Mouse (Mus musculus) adrenal gland, postnatal 25 days (tissue): ENCODE results near the gene Golt1a. TPM values are rescaled to one million over a fixed set of nuclear protein-coding genes. Genes with fewer than 3 reads are reported as not detected.
"Not testable (repeated sequence)": the region's sequence is repeated elsewhere in the genome, so short reads cannot be mapped to it uniquely, and the experiment has no call there.

Experiments used
- DNase-seq: peaks from one replicate; pipeline ENCODE4 v3.0.0; 2021; ENCODE audit warnings: mixed read lengths
- total RNA-seq: library from RNA; stranded (reverse); gene quantifications from 2 replicates; pipeline ENCODE4 v1.2.3, GENCODE M21; 2021

Gene Golt1a
- total RNA-seq, 1 experiment from 2014 or later, result 0.43 TPM

GRCm38 (mm10) chr1:133306842-133307241 lies 2.8 kb upstream of the Golt1a start:
- peak; percentile 85 for DNase-seq

GRCm38 (mm10) chr1:133307318-133307717 lies 2.3 kb upstream of the Golt1a start:
- DNase-seq, result no peak

- DNase-seq, result no peak
Measured at GRCm38 (mm10) chr1:133311240-133311639, 1.6 kb downstream of the Golt1a start.

- DNase-seq, result no peak
Measured at GRCm38 (mm10) chr1:133311946-133312345, 2.3 kb downstream of the Golt1a start.

- peak; percentile 73 for DNase-seq
Measured at GRCm38 (mm10) chr1:133314364-133314763, 4.8 kb downstream of the Golt1a start.

GRCm38 (mm10) chr1:133315775-133316174 lies 6.2 kb downstream of the Golt1a start:
- no peak for DNase-seq

- DNase-seq, result no peak
Measured at GRCm38 (mm10) chr1:133316577-133316976, 7.0 kb downstream of the Golt1a start.

- DNase-seq, result no peak
Measured at GRCm38 (mm10) chr1:133317149-133317548, 7.5 kb downstream of the Golt1a start.

- DNase-seq, result peak; percentile 27
Measured at GRCm38 (mm10) chr1:133321267-133321925, 11.8 kb downstream of the Golt1a start, which contains the start of gene Kiss1. Kiss1 (plus strand) TSS chr1:133321875.

- DNase-seq, result no peak
Measured at GRCm38 (mm10) chr1:133323333-133323732, 13.7 kb downstream of the Golt1a start.

GRCm38 (mm10) chr1:133325951-133326350 lies 16.4 kb downstream of the Golt1a start:
- no peak for DNase-seq

- DNase-seq, result no peak
Measured at GRCm38 (mm10) chr1:133327094-133327493, 17.5 kb downstream of the Golt1a start.

- DNase-seq, result no peak
Measured at GRCm38 (mm10) chr1:133328299-133328795, 18.7 kb downstream of the Golt1a start.

GRCm38 (mm10) chr1:133328896-133329637 lies 19.5 kb downstream of the Golt1a start:
- DNase-seq, result no peak

GRCm38 (mm10) chr1:133329638-133329964 lies 20.0 kb downstream of the Golt1a start:
- no peak for DNase-seq

- DNase-seq, result no peak
Measured at GRCm38 (mm10) chr1:133331142-133331541, 21.5 kb downstream of the Golt1a start.

GRCm38 (mm10) chr1:133332656-133333430 lies 23.2 kb downstream of the Golt1a start:
- DNase-seq, result no peak

GRCm38 (mm10) chr1:133333937-133334336 lies 24.3 kb downstream of the Golt1a start:
- no peak for DNase-seq

- not testable (repeated sequence) for DNase-seq
Measured at GRCm38 (mm10) chr1:133340403-133340802, 30.8 kb downstream of the Golt1a start.

- no peak for DNase-seq
Measured at GRCm38 (mm10) chr1:133344357-133344756, 34.8 kb downstream of the Golt1a start.

GRCm38 (mm10) chr1:133346531-133346930 lies 36.9 kb downstream of the Golt1a start:
- no peak for DNase-seq

- no peak for DNase-seq
Measured at GRCm38 (mm10) chr1:133347226-133347625, 37.6 kb downstream of the Golt1a start.
